Mouse (Mus musculus) heart, embryonic 15.5 days (tissue): ENCODE measurements around the gene Anxa3. TPM values are rescaled to one million over a fixed set of nuclear protein-coding genes. Genes with fewer than 3 reads are reported as not detected.

Source experiments
- ATAC-seq: fragments of 200-750 bp; cut with Nextera tagmentation; replicated peaks from 2 replicates; pipeline ENCODE4 v1.8.0; 2017; ENCODE audit warnings: low read depth, moderate TSS enrichment; ENCODE audit not compliant: insufficient number of reproducible peaks, insufficient read depth, low FRiP score
- H3K27ac ChIP-seq: fragments of 300-500 bp; sonication (generic); 2 replicates; pipeline ENCODE4 v1.5.1; 2015; ENCODE audit warnings: mild to moderate bottlenecking, inconsistent platforms
- H3K27me3 ChIP-seq: fragments of 300-500 bp; sonication (generic); 2 replicates; pipeline ENCODE4 v1.6.1; 2015; ENCODE audit warnings: inconsistent platforms
- H3K36me3 ChIP-seq: fragments of 300-500 bp; sonication (generic); 2 replicates; pipeline ENCODE4 v1.6.1; 2015; ENCODE audit warnings: mild to moderate bottlenecking, inconsistent platforms
- H3K4me1 ChIP-seq: fragments of 300-500 bp; sonication (generic); replicated peaks from 2 replicates; pipeline ENCODE4 v1.6.1; 2015; ENCODE audit warnings: inconsistent platforms
- H3K4me2 ChIP-seq: fragments of 300-500 bp; sonication (generic); 2 replicates; pipeline ENCODE4 v1.6.1; 2015; ENCODE audit warnings: inconsistent platforms, mild to moderate bottlenecking, moderate library complexity
- H3K4me3 ChIP-seq: fragments of 300-500 bp; sonication (generic); 2 replicates; pipeline ENCODE4 v1.5.1; 2015; ENCODE audit warnings: mild to moderate bottlenecking, inconsistent platforms
- H3K9ac ChIP-seq: fragments of 300-500 bp; sonication (generic); 2 replicates; pipeline ENCODE4 v1.6.1; 2015; ENCODE audit warnings: mild to moderate bottlenecking, inconsistent platforms
- H3K9me3 ChIP-seq: fragments of 300-500 bp; sonication (generic); replicated peaks from 2 replicates; pipeline ENCODE4 v1.6.1; 2016; ENCODE audit warnings: inconsistent platforms
- WGBS: fragments of 180-500 bp; shearing (Covaris S2); methylation state at CpG from one replicate; pipeline ENCODE4 v1.1.7; 2015; ENCODE audit warnings: mixed read lengths; 5-methylcytosine and 5-hydroxymethylcytosine counted together
- polyA plus RNA-seq: library from polyadenylated mRNA; unstranded; fragments of >200 nt; fragmentation: Nextera tagmentation; extraction: Ambion mirVana; gene quantifications from 2 replicates; pipeline ENCODE4 v1.2.1, GENCODE M21; 2015

Gene Anxa3
- polyA plus RNA-seq, 1 experiment from 2014 or later, result 46.0 TPM

DNA sequence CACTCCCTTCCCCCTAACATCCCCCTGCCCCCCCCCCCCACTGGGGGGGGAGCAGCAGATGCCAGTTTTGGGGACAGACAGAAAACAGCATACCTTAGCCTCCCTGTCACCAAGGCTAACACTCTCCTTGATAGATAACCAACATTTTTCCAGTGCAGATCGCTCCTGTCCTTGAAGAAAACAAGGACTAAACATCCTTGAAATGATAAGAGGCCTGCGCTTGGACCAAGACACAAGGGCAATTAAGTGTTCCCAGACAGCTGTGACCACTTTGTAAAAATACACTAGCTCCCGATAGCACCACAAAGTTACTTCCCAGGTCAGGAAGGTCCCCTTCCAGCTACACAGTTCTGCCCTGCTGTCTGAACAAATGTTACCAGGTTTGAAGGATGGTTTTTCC is 55.2 kb downstream of the Anxa3 start:
- WGBS, result 20% methylated on average over 3 of the region's 3 CpGs
- Histone ChIP-seq H3K9ac (no peak overlapping the region), H3K9me3 (no peaks in the 10 kb centered on the region), H3K4me1 (peaks cover 9% of the 10 kb centered on the region; the same call in 1 of the 2 replicates), H3K27ac (no peak overlapping the region), H3K4me2 (no peak overlapping the region), H3K36me3 (0 out of 2 replicates have a peak, but pooled peaks cover 3% of the 10 kb centered on the region), H3K27me3 (0 out of 2 replicates have a peak, but pooled peaks cover under 1% of the 10 kb centered on the region), H3K4me3 (no peak overlapping the region)
- ATAC-seq, result no peak

DNA sequence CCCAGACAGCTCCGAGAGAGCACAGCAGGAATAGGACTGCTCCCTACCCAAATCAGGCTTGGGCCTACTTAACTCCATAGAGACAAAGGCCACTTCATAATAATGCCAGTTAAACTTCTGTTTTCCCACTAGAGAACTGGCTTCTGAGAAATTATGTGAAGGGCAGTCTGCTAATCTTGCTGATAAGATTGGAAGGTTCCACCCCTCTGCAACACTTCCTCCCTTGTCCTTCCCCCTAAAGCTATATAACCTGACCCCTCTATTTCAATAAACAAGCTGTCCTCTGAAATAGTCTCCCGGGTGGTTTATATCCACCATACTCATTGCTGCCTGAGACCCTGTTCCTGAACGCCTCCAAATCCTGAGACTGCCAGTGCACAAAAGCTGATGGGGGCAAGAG is 56.1 kb downstream of the Anxa3 start:
- 52% methylated on average over 3 of the region's 3 CpGs for WGBS
- H3K27me3 ChIP-seq, result 0 out of 2 replicates have a peak, but pooled peaks cover 3% of the 10 kb centered on the region
- H3K4me1 ChIP-seq, result peaks cover 9% of the 10 kb centered on the region; the same call in 1 of the 2 replicates
- H3K4me3 ChIP-seq, result no peak overlapping the region
- no peak overlapping the region for H3K27ac ChIP-seq
- no peak overlapping the region for H3K4me2 ChIP-seq
- H3K36me3 ChIP-seq, result 0 out of 2 replicates have a peak, but pooled peaks cover 3% of the 10 kb centered on the region
- no peak overlapping the region for H3K9ac ChIP-seq
- no peak for ATAC-seq
- H3K9me3 ChIP-seq, result no peaks in the 10 kb centered on the region

DNA sequence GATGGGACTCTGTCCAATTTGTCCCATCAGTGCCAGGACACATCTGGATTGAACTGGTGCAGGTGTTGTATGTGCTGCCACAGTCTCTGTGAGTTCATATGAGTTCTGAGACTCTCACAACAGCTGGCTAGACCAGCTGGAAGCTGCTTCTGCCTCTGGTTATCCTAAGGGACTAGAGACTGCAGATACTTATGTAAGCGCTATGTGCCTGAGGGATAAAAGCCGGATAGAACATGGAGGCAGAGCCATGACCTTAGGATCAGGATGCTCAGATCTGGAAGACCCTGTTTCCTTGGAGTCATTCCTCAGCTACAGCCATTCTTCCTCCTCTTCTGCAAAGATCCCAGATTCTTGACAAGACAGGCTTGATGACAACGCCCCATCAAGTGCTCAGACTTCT is 60.3 kb downstream of the Anxa3 start:
- no peak overlapping the region for H3K4me2 ChIP-seq
- ATAC-seq, result no peak
- H3K27ac ChIP-seq, result no peak overlapping the region
- H3K27me3 ChIP-seq, result 0 out of 2 replicates have a peak, but pooled peaks cover 3% of the 10 kb centered on the region
- WGBS, result 74% methylated on average over 3 of the region's 3 CpGs
- no peaks in the 10 kb centered on the region for H3K36me3 ChIP-seq
- H3K4me3 ChIP-seq, result no peak overlapping the region
- peaks cover 2% of the 10 kb centered on the region; the same call in 1 of the 2 replicates for H3K4me1 ChIP-seq
- no peak overlapping the region for H3K9ac ChIP-seq
- no peaks in the 10 kb centered on the region for H3K9me3 ChIP-seq

GRCm38 (mm10) chr5:96854350-96854749 is 61.2 kb downstream of the Anxa3 start:
- no peak for ATAC-seq
- H3K4me3 ChIP-seq, result no peak overlapping the region
- H3K27me3 ChIP-seq, result 0 out of 2 replicates have a peak, but pooled peaks cover 3% of the 10 kb centered on the region
- WGBS, result 60% methylated on average over 3 of the region's 3 CpGs
- no peak overlapping the region for H3K9ac ChIP-seq
- H3K9me3 ChIP-seq, result no peaks in the 10 kb centered on the region
- H3K4me2 ChIP-seq, result no peak overlapping the region
- H3K27ac ChIP-seq, result no peak overlapping the region
- no peaks in the 10 kb centered on the region for H3K4me1 ChIP-seq
- no peaks in the 10 kb centered on the region for H3K36me3 ChIP-seq

- Histone ChIP-seq H3K4me2 (no peak overlapping the region), H3K36me3 (no peaks in the 10 kb centered on the region), H3K27me3 (no peaks in the 10 kb centered on the region), H3K9me3 (no peaks in the 10 kb centered on the region), H3K4me3 (no peak overlapping the region), H3K27ac (no peak overlapping the region), H3K4me1 (no peaks in the 10 kb centered on the region), H3K9ac (no peak overlapping the region)
- no peak for ATAC-seq
- 77% methylated on average over 1 of the region's 1 CpGs for WGBS
These were observed 66.8 kb downstream of the Anxa3 start for GRCm38 (mm10) chr5:96859938-96860337.

- WGBS, result 84% methylated on average over 4 of the region's 4 CpGs
- ATAC-seq, result no peak
- H3K27ac ChIP-seq, result no peak overlapping the region
These were observed 74.0 kb downstream of the Anxa3 start for GRCm38 (mm10) chr5:96867171-96867570.

DNA sequence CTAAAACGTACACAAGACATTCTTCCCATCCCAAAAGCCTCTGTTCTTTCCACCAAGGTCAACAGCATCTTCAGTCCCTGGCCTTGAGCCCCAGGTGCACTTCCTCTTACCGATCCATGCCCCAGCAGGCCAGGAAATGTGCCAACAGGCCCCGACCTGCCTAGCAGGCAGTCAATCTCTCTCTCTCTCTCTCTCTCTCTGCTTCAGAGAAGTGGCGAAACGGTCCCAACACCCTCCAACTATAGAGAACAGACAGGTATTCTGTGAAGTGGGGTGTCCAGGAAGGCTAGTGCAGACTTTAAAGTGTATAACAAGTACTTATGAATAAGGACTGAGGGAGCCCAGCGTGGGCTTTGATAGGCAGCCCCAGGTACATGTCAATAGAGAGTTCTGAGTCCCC is 75.8 kb downstream of the Anxa3 start:
- no peak overlapping the region for H3K4me3 ChIP-seq
- H3K27me3 ChIP-seq, result no peaks in the 10 kb centered on the region
- H3K36me3 ChIP-seq, result no peaks in the 10 kb centered on the region
- no peak for ATAC-seq
- no peak overlapping the region for H3K9ac ChIP-seq
- 68% methylated on average over 6 of the region's 6 CpGs for WGBS
- H3K4me2 ChIP-seq, result no peak overlapping the region
- no peaks in the 10 kb centered on the region for H3K4me1 ChIP-seq
- H3K9me3 ChIP-seq, result no peaks in the 10 kb centered on the region
- H3K27ac ChIP-seq, result no peak overlapping the region

More at GRCm38 (mm10) chr5:96867171-96867570, 74.0 kb downstream of the Anxa3 start:
- Histone ChIP-seq H3K9me3 (no peaks in the 10 kb centered on the region), H3K4me1 (no peaks in the 10 kb centered on the region), H3K36me3 (no peaks in the 10 kb centered on the region), H3K9ac (no peak overlapping the region), H3K4me3 (no peak overlapping the region), H3K27me3 (no peaks in the 10 kb centered on the region), H3K4me2 (no peak overlapping the region)

DNA sequence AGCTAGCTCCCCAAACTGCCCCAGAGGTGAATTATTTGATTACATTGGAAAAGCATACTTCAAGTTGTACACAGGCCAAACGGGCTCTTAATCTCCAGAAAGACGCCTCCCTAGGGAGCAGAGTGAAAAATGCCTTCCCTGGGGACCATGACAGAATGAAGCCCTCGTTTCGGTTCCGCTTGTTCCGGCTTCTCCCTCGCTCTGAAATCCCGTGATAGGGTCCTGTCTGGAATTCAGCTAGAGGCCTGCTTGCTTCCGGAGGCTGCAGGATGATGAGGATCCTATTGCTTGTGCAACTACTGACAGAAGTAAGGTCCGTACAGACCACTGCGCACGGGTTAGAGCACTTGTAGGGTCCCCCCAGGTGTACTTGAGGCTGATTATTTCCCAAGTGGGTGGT is 77.9 kb downstream of the Anxa3 start:
- H3K27me3 ChIP-seq, result no peaks in the 10 kb centered on the region
- H3K9ac ChIP-seq, result no peak overlapping the region
- no peaks in the 10 kb centered on the region for H3K4me1 ChIP-seq
- no peak for ATAC-seq
- H3K9me3 ChIP-seq, result no peaks in the 10 kb centered on the region
- WGBS, result 74% methylated on average over 12 of the region's 12 CpGs
- no peak overlapping the region for H3K27ac ChIP-seq
- no peak overlapping the region for H3K4me3 ChIP-seq
- no peak overlapping the region for H3K4me2 ChIP-seq
- no peaks in the 10 kb centered on the region for H3K36me3 ChIP-seq

- ATAC-seq, result no peak
- 97% methylated on average over 1 of the region's 1 CpGs for WGBS
These were observed 85.0 kb downstream of the Anxa3 start for GRCm38 (mm10) chr5:96878178-96878577.

DNA sequence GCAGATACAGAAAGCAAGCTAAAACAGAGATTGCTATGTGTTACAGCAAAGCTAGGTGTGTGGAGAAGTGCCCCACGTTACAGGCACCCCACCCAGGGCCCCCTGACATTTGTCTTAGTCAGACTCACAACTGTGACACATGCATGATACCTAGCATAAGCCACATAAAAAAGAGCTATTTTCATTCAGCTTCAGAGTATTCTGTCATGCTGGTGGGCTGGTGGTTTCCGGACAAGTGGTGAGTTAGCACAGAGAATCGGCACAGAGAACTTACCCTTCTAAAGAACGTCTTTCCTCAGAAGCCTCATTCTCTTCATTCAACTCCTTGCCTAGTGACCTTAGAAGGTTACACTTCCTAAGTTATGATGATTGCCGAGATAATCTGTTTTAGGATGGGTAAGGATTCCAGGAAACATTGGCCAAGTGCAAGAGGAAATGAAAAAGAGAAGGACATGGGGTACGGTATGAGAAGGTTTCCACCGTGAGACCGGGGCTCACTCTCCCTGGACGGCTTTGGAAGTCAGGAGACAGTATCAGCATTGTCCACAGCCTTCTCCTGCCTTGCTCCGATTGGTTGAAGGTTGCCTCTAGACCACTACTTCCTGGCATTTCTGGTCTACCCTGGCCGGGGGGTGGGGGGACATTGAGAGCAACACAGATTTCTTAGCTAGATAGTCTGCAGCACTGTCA is 85.9 kb downstream of the Anxa3 start:
- WGBS, result 83% methylated on average over 11 of the region's 11 CpGs
- no peaks in the 10 kb centered on the region for H3K27me3 ChIP-seq
- H3K27ac ChIP-seq, result no peak overlapping the region
- no peak overlapping the region for H3K9ac ChIP-seq
- no peak for ATAC-seq
- H3K4me1 ChIP-seq, result no peaks in the 10 kb centered on the region
- H3K36me3 ChIP-seq, result no peaks in the 10 kb centered on the region
- no peak overlapping the region for H3K4me3 ChIP-seq
- H3K9me3 ChIP-seq, result no peaks in the 10 kb centered on the region; the same call in 1 of the 2 replicates
- no peak overlapping the region for H3K4me2 ChIP-seq

More at GRCm38 (mm10) chr5:96878178-96878577, 85.0 kb downstream of the Anxa3 start:
- Histone ChIP-seq H3K4me1 (no peaks in the 10 kb centered on the region), H3K4me3 (no peak overlapping the region), H3K4me2 (no peak overlapping the region), H3K9ac (no peak overlapping the region), H3K36me3 (no peaks in the 10 kb centered on the region), H3K27ac (no peak overlapping the region), H3K9me3 (no peaks in the 10 kb centered on the region; the same call in 1 of the 2 replicates), H3K27me3 (no peaks in the 10 kb centered on the region)

- Histone ChIP-seq H3K9ac (no peak overlapping the region), H3K4me3 (no peak overlapping the region), H3K4me1 (no peaks in the 10 kb centered on the region), H3K9me3 (no peaks in the 10 kb centered on the region; the same call in 1 of the 2 replicates), H3K27ac (no peak overlapping the region), H3K4me2 (no peak overlapping the region), H3K36me3 (no peaks in the 10 kb centered on the region), H3K27me3 (no peaks in the 10 kb centered on the region)
- ATAC-seq, result no peak
- WGBS, result 70% methylated on average over 5 of the region's 5 CpGs
These were observed 87.1 kb downstream of the Anxa3 start for GRCm38 (mm10) chr5:96880231-96880630.

DNA sequence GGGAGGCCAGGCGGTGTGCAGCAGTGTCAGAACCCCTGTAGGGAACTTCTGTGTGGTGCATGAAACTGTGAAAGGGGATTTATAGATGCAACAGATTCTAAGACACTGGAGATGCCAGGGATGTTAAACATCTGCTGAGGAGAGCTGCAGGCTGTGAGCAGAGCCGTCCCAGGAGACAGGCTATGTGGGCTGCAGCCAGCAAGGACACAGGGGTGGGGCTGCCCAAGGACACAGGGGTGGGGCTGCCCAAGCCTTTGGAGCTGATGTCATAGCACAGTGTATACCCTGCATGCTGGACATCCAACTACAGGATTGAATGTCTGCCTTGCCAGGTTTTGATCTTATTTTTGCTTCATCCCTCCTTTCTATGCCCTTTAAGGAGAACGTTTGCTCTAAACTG is 88.0 kb downstream of the Anxa3 start:
- H3K4me2 ChIP-seq, result no peak overlapping the region
- no peaks in the 10 kb centered on the region for H3K4me1 ChIP-seq
- H3K27ac ChIP-seq, result no peak overlapping the region
- no peaks in the 10 kb centered on the region for H3K27me3 ChIP-seq
- H3K9me3 ChIP-seq, result no peaks in the 10 kb centered on the region; the same call in 1 of the 2 replicates
- no peak overlapping the region for H3K9ac ChIP-seq
- WGBS, result 62% methylated on average over 3 of the region's 3 CpGs
- no peak overlapping the region for H3K4me3 ChIP-seq
- no peak; the same call in 1 of the 2 replicates for ATAC-seq
- H3K36me3 ChIP-seq, result no peaks in the 10 kb centered on the region
